Mouse (Mus musculus) mammary gland, adult 2 months (tissue): ENCODE data around the gene Clasp2. TPM values are rescaled to one million over a fixed set of nuclear protein-coding genes. Genes with fewer than 3 reads are reported as not detected.

ENCODE experiments used
- polyA plus RNA-seq: library from polyadenylated mRNA; depleted of rRNA; stranded (reverse); fragments of >200 nt; gene quantifications from 2 replicates; pipeline ENCODE4 v1.2.3, GENCODE M21; 2012; ENCODE audit warnings: low replicate concordance; rRNA removed

Clasp2 gene
- polyA plus RNA-seq: 9.1 and 13.1 TPM in 2 replicates

DNA sequence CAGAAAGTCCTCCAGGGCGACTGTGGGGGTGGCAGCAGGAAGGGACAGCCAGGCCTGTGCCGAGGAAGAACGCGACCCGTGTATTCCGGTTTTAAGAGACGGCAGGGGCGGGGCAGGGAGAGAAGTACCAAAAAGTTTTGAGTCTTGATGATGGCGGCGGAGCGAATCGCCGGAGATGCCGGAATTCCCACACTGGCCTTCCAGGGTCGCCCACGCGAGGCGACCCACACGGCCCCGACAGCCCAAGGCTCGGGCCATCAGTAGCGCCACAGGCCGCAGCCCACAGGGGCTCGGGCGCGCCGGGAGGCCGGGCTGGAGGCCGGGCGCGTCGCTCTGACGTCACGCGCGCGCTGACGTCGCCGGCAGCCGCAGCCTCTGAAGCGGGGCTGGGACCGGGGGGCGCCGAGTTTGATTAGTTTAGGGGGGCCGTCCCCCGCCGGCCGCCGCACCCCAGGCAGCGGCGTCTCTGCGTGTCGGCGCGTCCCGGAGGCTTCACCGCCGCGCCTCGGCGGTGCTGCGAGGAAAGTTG is at the start of gene Clasp2:
Gene Clasp2 (plus strand): TSS at position 366 of the 529 bp plus-strand sequence.

DNA sequence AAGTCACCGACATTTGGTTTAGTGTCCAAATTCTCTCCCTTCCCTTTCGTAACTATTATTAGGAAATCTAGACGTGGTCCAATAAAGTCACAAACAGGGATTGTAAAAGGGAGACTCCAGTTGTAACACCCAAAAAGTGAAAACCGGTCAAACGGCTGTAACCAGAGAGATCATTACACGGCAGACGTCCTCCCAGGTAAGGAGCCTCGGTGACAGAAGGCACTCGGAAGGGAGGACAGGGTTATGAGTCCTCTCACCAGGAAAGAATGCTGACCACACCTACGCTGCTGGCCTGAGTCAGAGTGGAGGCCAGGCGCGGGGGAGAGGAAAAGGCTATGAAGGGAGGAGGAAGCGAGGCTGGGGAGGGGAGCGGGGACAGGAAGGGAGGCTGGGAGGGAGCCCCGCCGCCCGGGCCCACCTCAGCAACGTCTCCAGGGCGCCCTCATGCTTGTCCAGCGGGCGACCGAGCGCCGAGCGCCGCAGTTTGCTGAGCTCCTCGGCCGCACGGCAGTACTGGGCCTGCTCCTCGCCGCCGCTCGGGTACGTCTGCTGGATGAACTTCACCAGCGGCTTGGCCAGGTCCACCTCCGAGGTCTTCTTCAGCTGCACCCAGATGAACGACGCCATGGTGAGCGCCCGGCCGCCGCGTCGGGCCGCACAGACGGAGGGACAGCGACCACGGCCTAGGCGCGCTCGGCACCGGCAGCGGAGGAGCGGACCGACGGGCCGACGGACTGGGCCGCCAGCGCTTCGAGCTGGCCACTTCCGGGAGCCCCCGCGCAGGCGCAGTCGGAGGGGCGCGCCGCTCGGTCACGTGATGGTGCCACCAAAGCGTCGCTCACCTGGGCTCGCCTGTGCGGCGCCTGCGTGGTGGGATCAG is 33.6 kb upstream of the Clasp2 start, which contains the start of gene Pdcd6ip:
Gene Pdcd6ip (minus strand): TSS at position 779 of the 880 bp plus-strand sequence.

GRCm38 (mm10) chr9:113930534-113931374 is 189.5 kb downstream of the Clasp2 start, which contains the start of gene Ubp1:
Gene Ubp1, plus strand, starts transcription at chr9:113930934.

Other genes with a start within 250 kb of the Clasp2 start
- 77.8 and 190 TPM in 2 replicates for gene Pdcd6ip, start 33.2 kb upstream of the Clasp2 start, polyA plus RNA-seq
- 47.6 and 49.2 TPM in 2 replicates for gene Ubp1, start 189.5 kb downstream of the Clasp2 start, polyA plus RNA-seq